In genomic region chr2:72155102-72155773, GRCm38 (mm10) we compare ENCODE assay signal across 18 mouse cellular contexts.
A peak's percentile ranks its signal among the peaks of the same experiment; 100 is the strongest.
DNase-seq lines count a peak whose midpoint lies in the region; ATAC-seq lines count a peak whose summit lies in the region.
"Had no signal": no experiment of that assay in that cellular context is flagged by ENCODE, and none has a peak within 500 bp of the region (broad histone marks: within the 10 kb centered on the region; RNA-seq: fewer than 3 reads in every experiment).

No protein-coding gene starts in this region.

- ATAC-seq in heart, embryonic 12.5 days (ENCODE audit: insufficient number of reproducible peaks, low FRiP score): no peak
- ATAC-seq: forebrain, embryonic 13.5 days had no signal

- H3K4me1 ChIP-seq in heart, embryonic 12.5 days (replicated peaks): peaks cover 42% of the 10 kb centered on the region

- H3K36me3 ChIP-seq in heart, embryonic 12.5 days: no peaks in the 10 kb centered on the region
- H3K36me3 ChIP-seq: hindbrain, embryonic 10.5 days; neural tube, embryonic 12.5 days had no signal

- WGBS in heart, embryonic 12.5 days: 50% methylated on average over 8 of the region's 8 CpGs

- no peaks in the 10 kb centered on the region for H3K9me3 ChIP-seq in heart, embryonic 12.5 days (replicated peaks)
- H3K9me3 ChIP-seq: forebrain, embryonic 13.5 days; hindbrain, embryonic 10.5 days; neural tube, embryonic 12.5 days had no signal

- peak overlapping the region; percentile 5; the same call in 1 of the 2 replicates for H3K9ac ChIP-seq in heart, embryonic 12.5 days
- H3K9ac ChIP-seq: forebrain, embryonic 13.5 days; neural tube, embryonic 12.5 days had no signal

- no peak overlapping the region for H3K27ac ChIP-seq in heart, embryonic 12.5 days (ENCODE audit: poor library complexity, severe bottlenecking)
- H3K27ac ChIP-seq: forebrain, embryonic 13.5 days; hindbrain, embryonic 10.5 days; layer of hippocampus, adult 2 months; neural tube, embryonic 12.5 days; stomach, postnatal 0 days had no signal

- no peak overlapping the region for H3K4me3 ChIP-seq in heart, embryonic 12.5 days
- H3K4me3 ChIP-seq: forebrain, embryonic 13.5 days; hindbrain, embryonic 10.5 days; layer of hippocampus, adult 2 months; neural tube, embryonic 12.5 days had no signal

- intact Hi-C loops in heart, postnatal 10 days (cut with DNase I): loop anchor here (10.0 kb wide), 1 partner anchor 260 kb away; no protein-coding TSS in a partner anchor

- DNase-seq in heart, postnatal 10 days: no peak
- DNase-seq in kidney, postnatal 36 days: peak; percentile 23 to 39
- no peak for DNase-seq in kidney, adult 8-10 months
- peak; percentile 9 for DNase-seq in 3T3-L1 (ENCODE audit: low read depth, low spot score)
- peak; percentile 14 for DNase-seq in fat pad, adult 2 months (ENCODE audit: extremely low read depth, low read depth, low spot score)
- no peak for DNase-seq in left cerebral cortex, adult 11 months (ENCODE audit: low spot score)
- DNase-seq in testis, postnatal 10 days (ENCODE audit: low spot score): no peak
- DNase-seq: cerebellum, adult 9-11 months; kidney, adult 9 months; left cerebral cortex, postnatal 4 days; thymus, postnatal 25 days had no signal

- H3K4me2 ChIP-seq in heart, embryonic 12.5 days: no peak overlapping the region
- H3K4me2 ChIP-seq: forebrain, embryonic 13.5 days; midbrain, embryonic 11.5 days; neural tube, embryonic 12.5 days had no signal

- no peaks in the 10 kb centered on the region for H3K27me3 ChIP-seq in heart, embryonic 12.5 days (replicated peaks)
- H3K27me3 ChIP-seq: forebrain, embryonic 13.5 days; neural tube, embryonic 12.5 days had no signal

Comparison
In these comparisons a context has a peak if more than half of its experiments do, and no peak if none do; other contexts are left out.
1. DNase-seq: peak in kidney, postnatal 36 days (2 of 2), 3T3-L1 (single experiment) and fat pad, adult 2 months (single experiment); none in heart, postnatal 10 days (0 of 2), kidney, adult 8-10 months (0 of 2), left cerebral cortex, adult 11 months (single experiment) and testis, postnatal 10 days (single experiment).